Mouse (Mus musculus): ENCODE data around the gene Rerg.
A peak's percentile ranks its signal among the peaks of the same experiment; 100 is the strongest.
"Not testable (repeated sequence)": the region's sequence is repeated elsewhere in the genome, so short reads cannot be mapped to it uniquely, and the experiment has no call there.

Rerg gene

DNA sequence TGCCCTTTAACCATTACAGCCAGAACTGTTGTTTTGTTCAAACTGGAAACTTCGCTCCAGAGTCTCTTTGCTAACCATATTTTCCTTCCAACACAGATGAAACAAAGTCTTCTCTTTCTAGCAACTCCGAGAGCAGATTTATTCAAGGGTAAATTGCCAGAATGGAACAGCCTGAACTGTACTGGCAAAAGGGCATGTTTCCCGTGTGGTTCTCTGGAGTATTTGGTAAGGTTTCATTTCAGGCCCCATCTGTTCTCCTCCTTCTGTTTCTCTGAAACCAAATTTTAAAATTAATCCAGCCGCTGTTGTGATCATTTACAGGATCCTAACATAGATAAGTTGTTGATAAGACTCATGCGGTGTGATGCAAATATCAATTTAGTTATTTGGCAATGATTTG lies 82.3 kb downstream of the Rerg start:
- no peak for DNase-seq (ENCODE audit: extremely low spot score, low read depth, low spot score)

DNA sequence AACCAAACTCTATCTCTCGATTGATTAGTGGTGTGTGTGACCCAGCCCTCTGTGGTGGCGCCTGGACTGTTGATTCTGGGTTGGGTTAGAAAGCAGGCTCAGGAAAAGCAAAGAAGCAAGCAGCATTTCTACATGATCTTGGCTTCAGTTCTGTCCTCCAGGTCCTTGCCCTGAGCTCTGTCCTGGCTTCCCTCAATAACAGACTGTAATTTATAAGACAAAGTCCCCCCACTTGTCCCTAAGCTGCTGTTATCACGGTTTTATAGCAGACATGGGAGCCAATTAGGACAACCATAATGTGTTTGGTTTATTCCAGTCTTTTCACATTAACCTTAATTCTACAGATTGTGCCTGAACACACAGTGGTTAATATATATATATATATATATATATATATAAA lies 82.8 kb downstream of the Rerg start:
- DNase-seq (ENCODE audit: extremely low spot score, low read depth, low spot score) = no peak

DNA sequence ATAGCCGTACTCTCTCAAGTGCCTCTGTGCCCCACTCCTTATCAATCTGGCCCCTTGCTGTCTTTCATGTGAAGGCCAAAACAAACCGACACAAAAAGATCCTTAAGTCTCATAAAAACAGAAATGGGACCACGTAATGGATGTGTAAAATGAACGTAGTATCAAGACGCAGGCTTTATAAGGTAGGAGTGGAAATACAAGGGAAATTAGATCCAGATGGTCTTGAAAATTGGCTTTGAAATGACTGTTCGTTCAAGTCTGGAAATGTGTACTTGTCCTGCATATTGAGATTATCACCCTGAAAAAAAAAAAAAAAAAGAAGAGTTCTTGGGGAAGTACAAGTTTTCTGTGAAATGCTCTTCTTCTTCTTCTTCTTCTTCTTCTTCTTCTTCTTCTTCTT lies 90.6 kb downstream of the Rerg start:
- peak; percentile 35 for DNase-seq (ENCODE audit: extremely low spot score, low read depth, low spot score)

DNA sequence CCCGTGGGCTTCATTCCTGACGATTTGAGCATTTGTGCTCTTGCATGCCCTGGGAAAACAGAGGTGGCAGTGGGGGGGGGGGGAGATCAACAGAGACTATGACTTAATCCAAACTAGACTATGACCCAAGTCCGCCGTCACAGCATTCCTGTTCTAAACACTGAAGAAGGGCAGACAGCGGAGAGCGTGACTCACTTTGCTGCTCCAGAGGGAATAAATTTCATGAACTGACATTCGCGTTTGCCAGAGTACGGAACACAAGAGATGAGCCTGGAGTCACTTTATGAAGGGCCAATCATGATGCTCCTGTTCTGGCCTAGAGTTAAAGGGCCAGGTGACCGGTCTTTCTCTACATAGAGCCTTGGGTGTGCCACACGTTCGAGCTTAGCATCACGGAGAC lies 93.6 kb downstream of the Rerg start:
- DNase-seq (ENCODE audit: extremely low spot score, low read depth, low spot score) = no peak

DNA sequence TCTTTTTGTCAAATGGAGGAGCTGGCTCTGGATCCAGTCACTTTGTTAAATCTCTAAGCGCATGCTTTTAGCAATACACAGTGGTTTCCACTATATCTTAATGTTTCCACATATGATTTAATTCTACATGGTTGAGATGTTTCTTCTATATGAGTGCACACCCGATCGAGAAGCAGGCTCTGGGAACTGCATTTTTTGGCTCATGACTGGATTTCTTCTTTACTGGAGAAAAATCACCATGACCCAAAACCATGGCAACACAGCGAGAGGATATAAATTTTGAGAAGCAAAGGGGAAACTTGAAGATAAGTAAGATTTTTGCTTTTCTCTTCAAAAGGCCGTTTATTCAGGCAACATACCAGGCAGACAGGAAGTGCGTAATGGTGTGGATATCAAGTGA lies 94.1 kb downstream of the Rerg start:
- DNase-seq (ENCODE audit: extremely low spot score, low read depth, low spot score) = no peak

DNA sequence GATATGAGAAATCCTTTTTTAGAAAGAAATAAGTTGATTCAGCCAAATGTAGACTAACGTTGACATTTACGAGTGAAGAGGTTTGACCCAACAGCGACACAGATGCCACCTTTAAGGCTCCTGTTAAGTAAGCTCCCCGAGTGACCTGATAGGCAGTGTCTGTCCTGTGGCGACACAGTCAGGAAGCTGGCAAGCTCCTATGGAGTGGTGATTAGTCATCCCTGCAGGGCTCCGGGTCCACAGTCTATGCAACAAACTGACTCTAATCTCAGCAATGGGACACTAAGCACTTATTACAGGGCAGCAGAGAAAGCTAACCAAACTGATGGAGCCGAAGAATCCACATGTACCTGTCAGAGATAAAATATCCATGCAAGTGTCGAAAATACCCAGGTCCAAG lies 98.0 kb downstream of the Rerg start:
- no peak for DNase-seq (ENCODE audit: extremely low spot score, low read depth, low spot score)

DNA sequence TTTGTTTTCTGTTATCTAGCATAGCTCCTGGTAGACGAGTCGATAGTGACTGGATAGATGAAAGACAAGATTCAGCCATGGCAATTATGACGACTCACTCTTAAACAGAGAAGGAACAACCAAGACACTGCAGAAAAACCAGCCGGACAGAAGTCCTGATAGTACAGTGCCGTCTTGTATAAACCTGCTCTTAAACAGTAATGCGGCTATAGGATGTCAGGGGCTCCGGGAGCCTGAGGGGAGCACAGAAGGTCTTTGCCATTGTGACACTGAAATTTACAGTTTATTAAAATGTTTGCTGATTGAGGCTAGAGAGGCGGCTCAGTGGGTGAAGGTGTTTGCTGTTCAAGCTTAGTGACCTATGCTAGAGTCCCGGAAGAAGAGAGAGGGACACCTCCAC lies 98.8 kb downstream of the Rerg start:
- no peak for DNase-seq (ENCODE audit: extremely low spot score, low read depth, low spot score)

DNA sequence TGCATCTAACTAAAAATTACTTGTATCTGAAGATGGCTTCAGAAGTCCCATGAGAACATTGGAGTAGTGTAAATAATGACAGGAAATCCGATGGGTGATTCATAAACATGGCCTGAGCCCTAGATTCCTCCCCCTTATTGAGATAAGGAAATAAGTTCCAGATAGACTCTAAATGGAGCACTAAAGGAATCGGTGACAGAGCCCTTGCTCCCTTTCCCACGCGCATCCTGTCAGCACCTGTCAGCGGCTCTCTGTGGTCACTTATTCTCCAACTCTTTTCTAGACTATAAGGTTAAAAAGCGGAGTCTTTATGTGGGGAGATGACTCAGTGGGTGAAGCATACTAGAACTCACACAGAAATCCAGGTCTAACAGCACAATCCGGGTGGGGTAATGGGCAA lies 104.8 kb downstream of the Rerg start:
- no peak for DNase-seq (ENCODE audit: extremely low spot score, low read depth, low spot score)

DNA sequence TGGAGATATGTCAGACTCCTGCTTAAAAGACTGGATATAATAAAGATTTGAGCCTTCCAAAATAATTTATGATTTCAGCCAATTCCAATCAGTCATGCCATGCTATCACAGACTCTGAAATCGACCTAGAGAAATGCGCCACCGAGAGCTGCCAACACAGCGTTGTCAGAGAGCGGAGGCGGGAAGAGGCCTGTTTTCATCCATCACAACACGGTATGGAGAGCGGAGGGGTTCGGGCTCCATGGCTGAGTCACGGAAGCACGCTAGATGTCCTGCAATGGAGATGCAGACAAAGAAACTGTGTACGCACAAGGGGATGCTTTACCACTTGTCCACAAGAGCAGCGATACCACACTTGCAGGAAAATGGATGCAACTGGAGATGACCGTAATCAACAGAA lies 105.5 kb downstream of the Rerg start:
- no peak for DNase-seq (ENCODE audit: extremely low spot score, low read depth, low spot score)

DNA sequence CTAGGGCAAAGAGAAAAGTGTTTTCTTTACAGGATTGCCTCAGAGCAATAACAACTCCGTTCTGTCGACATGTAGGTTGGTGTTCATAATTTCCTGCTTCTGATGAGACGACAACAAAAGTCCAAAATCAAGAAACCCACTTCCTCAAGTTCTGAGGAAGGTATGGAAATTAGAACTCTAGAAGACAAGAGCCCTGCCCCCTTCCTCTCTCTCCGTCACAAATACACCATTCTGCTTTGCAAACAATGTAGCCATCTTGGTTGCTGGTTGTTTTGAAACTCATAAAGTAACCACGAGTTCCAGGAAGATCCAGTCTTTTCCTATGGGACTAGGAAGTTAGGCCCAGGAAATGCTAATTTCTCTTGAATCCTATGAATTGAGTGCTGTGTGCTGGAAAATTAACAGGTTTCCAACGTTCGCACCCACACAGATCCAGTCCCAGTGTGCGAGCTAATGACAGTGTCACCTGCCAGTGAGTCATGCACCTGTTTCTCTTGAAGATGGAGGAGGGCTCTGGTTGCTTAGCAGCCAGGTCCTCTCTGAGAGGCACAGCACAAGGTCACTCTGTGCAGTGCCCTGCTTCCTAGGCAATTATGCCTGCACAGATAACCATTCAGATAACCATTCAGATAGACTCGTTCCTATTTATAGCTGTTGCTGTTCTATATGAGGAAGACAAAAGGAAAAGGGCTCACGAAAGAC lies 106.9 kb downstream of the Rerg start:
- no peak for DNase-seq (ENCODE audit: extremely low spot score, low read depth, low spot score)

DNA sequence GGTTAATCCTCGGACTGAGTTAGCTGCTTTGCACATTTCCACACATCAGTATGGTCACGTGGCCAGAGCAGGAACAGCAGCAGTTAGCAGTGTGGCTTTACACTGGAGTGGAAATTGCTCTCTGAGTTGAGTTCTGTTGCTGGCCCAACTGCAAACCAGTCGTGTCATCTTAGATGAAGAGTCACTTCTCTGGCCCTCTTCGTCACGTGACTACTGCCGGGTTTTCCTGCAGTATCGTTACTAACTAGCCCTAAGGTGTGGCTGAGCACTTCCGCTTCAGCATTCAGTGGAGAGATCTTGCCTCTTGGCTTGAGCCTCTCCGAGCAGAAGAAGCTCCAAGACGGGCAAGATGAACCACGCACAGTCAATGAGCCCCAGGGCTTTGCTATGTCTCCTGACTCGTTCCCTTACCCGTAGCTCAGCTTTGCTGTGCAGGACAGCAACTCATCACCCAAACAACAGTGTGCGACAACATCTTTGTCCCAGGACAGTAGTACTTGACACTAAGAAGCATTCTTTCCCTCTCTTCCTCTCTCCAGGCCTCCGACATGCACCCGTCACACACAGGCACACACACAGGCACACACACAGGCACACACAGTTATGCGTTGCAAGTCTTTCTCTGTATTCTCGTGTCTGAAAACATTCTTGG lies 108.3 kb downstream of the Rerg start:
- no peak for DNase-seq (ENCODE audit: extremely low spot score, low read depth, low spot score)

DNA sequence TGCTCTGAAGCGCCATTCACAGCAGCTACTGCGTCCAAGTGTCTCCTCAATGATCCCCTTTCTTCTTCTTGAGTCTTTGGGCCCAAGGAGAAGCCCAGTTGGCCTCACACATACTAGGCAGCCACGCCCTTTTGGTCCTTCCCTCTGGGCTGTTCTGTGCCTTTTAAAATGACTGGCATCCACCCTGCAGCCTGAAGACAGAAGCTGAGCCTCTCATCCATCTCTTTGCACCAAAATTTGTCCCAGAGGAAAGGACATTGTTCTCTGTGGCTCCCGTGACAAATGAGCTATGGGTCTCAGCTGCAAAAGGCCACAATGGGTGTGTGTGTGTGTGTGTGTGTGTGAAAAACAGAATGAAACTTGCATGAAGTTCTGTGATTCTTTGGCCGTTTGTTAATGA lies 109.7 kb downstream of the Rerg start:
- DNase-seq (ENCODE audit: extremely low spot score, low read depth, low spot score) = no peak

DNA sequence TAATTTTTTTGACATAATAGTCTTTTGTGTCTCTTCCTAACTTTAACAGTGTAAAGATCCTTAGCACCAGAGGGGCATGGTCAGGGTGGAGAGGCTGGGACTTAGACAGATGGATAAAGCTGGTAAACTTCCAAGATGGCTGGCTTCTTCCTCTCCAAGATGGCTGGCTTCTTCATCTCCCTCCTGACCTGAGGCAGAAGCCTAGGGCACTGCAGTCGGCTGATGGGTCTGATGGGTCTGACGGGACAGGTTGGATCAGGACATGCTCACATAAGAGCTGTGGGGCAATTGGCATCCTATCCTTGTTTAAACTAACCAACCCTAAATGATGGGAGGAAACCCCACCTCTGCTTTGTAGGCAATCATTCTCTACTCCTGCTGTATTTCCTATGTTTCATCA lies 112.0 kb downstream of the Rerg start:
- no peak for DNase-seq (ENCODE audit: extremely low spot score, low read depth, low spot score)

DNA sequence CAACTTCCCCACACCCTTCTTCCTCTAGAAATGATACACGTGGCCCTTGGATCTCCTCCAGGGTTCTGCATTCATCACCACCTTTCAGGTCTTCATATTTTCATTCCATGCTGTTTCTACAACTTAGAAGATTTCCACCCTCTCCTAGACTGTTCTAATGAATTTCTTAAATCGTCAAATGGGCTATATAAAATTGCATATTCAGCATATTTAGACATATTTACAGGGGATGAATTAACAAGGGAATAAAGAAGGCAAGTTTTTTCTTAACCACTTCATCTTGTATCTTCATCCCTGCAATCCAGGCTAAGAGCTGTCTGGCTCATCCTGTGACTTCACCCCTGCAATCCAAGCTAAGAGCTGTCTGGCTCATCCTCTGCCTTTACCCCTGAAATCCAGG lies 116.2 kb downstream of the Rerg start:
- DNase-seq (ENCODE audit: extremely low spot score, low read depth, low spot score) = no peak

DNA sequence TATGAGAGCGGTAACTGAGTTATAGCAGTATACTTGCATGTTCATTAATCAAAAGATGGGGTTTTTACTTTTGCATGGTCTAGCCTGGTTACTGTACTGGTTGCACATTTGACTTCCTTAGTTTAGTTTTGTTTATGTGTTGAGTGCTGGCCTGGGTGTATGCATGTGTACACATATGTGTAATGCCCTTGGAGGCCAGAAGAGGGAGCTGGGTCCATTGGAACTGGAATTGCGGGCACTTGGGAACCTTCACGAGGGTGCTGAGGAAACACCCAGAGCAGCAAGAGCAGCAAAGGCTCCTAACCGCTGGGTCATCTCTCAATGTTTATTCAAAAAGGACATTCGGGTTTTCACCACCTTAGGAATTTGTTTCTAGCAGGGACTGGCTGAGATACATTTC lies 116.8 kb downstream of the Rerg start:
- DNase-seq (ENCODE audit: extremely low spot score, low read depth, low spot score) = peak; percentile 35

DNA sequence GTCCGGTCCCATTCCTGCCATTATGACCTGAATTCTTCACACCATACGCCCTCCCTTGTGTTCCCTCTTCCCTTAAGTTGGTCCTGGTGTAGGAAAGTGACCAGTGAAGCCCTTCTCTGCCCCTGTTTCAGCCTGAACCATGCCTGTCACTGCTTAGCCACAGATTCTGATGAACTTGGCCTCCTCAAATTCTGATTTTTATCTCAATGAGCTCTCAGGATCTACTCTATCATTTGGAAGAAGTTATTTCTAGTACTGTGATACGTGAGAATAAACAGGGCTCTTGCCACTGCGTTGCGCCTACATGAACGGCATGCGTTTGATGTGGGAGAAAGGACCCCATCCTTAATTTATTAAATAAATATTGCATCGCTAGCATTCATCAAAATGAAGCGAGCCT lies 117.3 kb downstream of the Rerg start:
- DNase-seq (ENCODE audit: extremely low spot score, low read depth, low spot score) = no peak

DNA sequence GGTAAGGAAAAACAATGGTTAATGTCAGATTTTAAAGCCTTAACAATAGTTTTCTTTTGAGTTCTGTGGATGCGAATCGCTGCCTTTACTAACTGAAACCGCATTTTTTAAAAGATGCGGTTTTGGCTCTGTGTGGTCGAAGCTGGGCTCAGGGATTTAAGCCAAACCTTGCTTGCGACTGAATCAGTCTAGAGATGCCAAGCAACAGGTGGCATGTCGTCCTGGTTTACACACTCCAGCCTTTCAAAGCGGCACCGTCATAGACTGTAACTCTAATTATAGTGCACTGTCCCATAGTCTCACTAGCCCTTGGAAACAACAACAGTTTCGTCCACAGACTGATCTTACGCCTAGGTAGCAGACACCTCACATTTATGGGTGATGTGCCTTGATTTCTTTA lies 123.3 kb downstream of the Rerg start:
- DNase-seq (ENCODE audit: extremely low spot score, low read depth, low spot score) = no peak

DNA sequence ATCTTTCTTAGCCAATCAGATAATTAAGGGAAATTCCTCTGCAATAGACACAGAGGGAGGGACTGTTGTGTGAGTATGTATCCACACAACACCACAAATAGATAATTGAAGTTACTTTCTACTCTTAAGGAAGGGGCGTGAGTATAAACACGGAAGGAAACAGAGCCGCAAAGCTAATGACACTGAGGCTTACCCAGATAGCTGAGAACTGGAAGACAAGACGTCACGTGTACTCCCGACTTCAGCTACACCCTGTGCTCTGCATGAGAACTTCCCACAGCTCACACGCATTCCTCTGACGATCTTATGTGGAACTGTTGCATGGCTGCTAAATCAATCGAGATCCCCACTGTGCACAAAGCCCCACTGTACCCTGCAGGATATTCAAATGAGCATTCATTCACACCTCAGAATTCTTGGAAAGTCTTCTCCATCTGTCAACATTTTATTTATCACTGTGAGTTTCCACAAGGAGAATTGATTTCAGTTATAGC lies 125.2 kb downstream of the Rerg start:
- no peak for DNase-seq (ENCODE audit: extremely low spot score, low read depth, low spot score)

DNA sequence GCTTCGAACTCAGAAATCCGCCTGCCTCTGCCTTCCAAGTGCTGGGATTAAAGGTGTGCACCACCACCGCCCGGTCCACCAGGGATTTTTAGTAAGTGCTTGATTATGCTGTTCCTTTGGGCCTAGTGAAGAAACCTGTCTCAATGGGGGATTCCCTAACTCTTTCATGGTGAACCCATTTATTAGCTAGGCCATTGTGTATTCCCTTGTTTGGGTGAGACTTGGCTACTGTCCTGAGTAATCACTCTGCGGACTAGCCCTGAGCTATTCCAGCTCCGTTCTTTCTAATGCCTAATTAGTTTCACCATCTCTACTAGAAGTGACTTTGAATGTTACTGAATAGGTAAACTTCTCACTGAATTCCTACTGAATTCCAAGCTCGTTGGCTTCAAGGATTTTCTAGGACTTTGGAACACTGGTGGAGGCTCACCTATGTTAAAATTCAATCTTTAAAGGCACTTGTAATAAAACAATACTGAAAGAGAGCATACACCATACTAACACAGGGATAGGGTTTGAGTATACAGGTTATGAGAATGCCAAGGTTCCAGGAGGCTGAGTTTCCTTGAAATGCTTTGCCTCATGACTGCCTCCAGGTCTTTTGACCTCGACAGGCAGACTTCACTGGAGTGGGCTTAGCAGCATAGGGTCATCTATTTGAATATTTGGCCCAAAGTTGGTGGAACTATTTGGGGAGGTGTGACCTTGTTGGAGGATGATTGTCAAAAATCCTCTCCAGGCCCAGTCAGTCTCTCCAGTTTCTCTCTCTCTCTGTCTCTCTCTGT lies 134.5 kb downstream of the Rerg start:
- DNase-seq (ENCODE audit: extremely low spot score, low read depth, low spot score) = not testable (repeated sequence)

DNA sequence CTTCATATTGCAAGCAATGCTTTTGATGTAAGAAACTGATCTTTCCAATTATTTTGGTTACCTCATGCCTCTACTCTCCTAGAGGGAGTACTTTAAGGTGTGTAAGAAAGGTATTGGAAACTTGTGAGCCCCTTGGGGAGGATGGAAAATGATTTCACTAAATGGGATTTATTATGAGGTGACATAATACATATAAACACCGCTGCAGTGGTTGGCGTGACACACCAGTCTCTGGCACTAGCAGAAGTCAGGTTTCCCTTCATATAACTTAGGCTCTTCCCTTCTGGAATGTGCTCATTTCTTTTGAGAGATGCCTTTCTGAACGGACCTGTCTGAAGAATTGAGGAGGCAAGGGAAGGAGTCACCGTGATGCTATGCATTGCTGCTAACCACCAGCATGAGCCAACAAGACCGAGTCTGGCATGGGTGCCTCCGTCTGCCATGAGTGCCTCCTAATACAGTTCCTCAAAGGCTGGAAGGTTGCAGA lies 139.6 kb downstream of the Rerg start:
- no peak for DNase-seq (ENCODE audit: extremely low spot score, low read depth, low spot score)

DNA sequence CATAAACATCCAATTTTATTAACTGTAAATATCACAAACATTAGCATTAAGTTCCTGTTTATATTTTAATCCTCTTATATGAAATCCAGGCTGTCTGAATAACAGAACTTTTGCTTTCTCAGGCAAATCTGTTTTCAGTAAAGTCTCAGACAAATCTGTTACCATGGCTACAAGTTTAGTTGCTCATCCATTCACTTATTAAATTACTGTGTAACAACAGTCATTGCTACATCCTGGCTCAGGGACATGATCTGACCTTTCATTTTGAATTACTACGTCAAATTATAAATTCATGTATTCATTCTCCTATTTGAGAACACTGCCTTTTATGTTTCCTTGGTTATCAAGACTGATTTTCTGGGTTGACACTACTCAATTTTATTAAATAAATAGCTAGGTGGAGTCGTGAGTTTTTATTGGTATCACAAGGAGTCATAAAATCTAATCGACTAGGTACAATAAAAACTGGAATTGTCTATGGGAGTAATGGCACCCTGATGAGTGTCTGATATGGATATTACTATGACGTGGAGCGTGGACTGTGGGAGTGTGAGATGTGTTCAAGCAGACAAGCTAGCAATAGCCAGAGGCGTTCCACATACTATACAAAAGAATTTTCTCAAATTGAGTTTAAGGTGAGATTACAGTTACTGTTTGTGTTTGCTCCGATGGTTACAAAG lies 140.2 kb downstream of the Rerg start:
- no peak for DNase-seq (ENCODE audit: extremely low spot score, low read depth, low spot score)
